Mouse (Mus musculus): Measurements from ENCODE around the gene Iqck.

GRCm38 (mm10) chr7:118981831-118982230 lies 126.3 kb downstream of the Iqck start:
- TF ChIP-seq POLR2A (IDR thresholded peaks at IDR 0.05; ENCODE audit: control insufficient read depth, extremely low read depth, insufficient read depth, low read length, poor library complexity) (no peak), CTCF (IDR thresholded peaks at IDR 0.05; ENCODE audit: borderline replicate concordance, control insufficient read depth, extremely low read depth, insufficient read depth, low read length, poor library complexity) (no peak)
